Mouse (Mus musculus) frontal cortex, adult (tissue): Measurements from ENCODE around the gene Ubash3b.

Source experiments
- ATAC-seq: cut with Nextera tagmentation; 2 replicates; pipeline ENCODE4 v1.9.2; 2017; ENCODE audit warnings: mild to moderate bottlenecking, moderate library complexity, mixed read lengths; ENCODE audit not compliant: low TSS enrichment

Gene Ubash3b

GRCm38 (mm10) chr9:41136691-41137467 lies 24.6 kb downstream of the Ubash3b start:
- ATAC-seq = peak; percentile 67

- no peak for ATAC-seq
These were observed 25.2 kb downstream of the Ubash3b start for GRCm38 (mm10) chr9:41136273-41136672.

- no peak for ATAC-seq
These were observed 26.6 kb downstream of the Ubash3b start for GRCm38 (mm10) chr9:41134907-41135306.

GRCm38 (mm10) chr9:41130563-41130962 lies 30.9 kb downstream of the Ubash3b start:
- ATAC-seq = no peak; the same call in 1 of the 2 replicates

- no peak for ATAC-seq
These were observed 31.6 kb downstream of the Ubash3b start for GRCm38 (mm10) chr9:41129802-41130480.

- ATAC-seq = no peak
These were observed 32.2 kb downstream of the Ubash3b start for GRCm38 (mm10) chr9:41129273-41129672.

- ATAC-seq = no peak
These were observed 34.8 kb downstream of the Ubash3b start for GRCm38 (mm10) chr9:41126723-41127122.

- ATAC-seq = no peak
These were observed 37.2 kb downstream of the Ubash3b start for GRCm38 (mm10) chr9:41124305-41124704.

GRCm38 (mm10) chr9:41122390-41123110 lies 38.9 kb downstream of the Ubash3b start:
- no peak; the same call in 1 of the 2 replicates for ATAC-seq

- peak; percentile 66 for ATAC-seq
These were observed 39.7 kb downstream of the Ubash3b start for GRCm38 (mm10) chr9:41121701-41122354.

GRCm38 (mm10) chr9:41119958-41120357 lies 41.5 kb downstream of the Ubash3b start:
- ATAC-seq = no peak

GRCm38 (mm10) chr9:41118065-41118464 lies 43.4 kb downstream of the Ubash3b start:
- peak; percentile 17; the same call in 1 of the 2 replicates for ATAC-seq

GRCm38 (mm10) chr9:41116126-41116525 lies 45.4 kb downstream of the Ubash3b start:
- no peak for ATAC-seq

GRCm38 (mm10) chr9:41114367-41114766 lies 47.1 kb downstream of the Ubash3b start:
- ATAC-seq = no peak

GRCm38 (mm10) chr9:41109749-41110148 lies 51.7 kb downstream of the Ubash3b start:
- no peak for ATAC-seq

- ATAC-seq = peak; percentile 79
These were observed 52.9 kb downstream of the Ubash3b start for GRCm38 (mm10) chr9:41108324-41109180.

GRCm38 (mm10) chr9:41105201-41105643 lies 56.3 kb downstream of the Ubash3b start:
- no peak for ATAC-seq

GRCm38 (mm10) chr9:41103722-41104121 lies 57.8 kb downstream of the Ubash3b start:
- ATAC-seq = no peak

- ATAC-seq = peak; percentile 55; the same call in 1 of the 2 replicates
These were observed 58.9 kb downstream of the Ubash3b start for GRCm38 (mm10) chr9:41102613-41103012.

- peak; percentile 27; the same call in 1 of the 2 replicates for ATAC-seq
These were observed 61.6 kb downstream of the Ubash3b start for GRCm38 (mm10) chr9:41099897-41100296.

- ATAC-seq = no peak
These were observed 62.4 kb downstream of the Ubash3b start for GRCm38 (mm10) chr9:41099067-41099466.
